Mouse (Mus musculus): ENCODE data around the gene Prss56. TPM values are rescaled to one million over a fixed set of nuclear protein-coding genes. Genes with fewer than 3 reads are reported as not detected.

The Prss56 gene
- total and polyA plus RNA-seq, 3 experiments = not detected

DNA sequence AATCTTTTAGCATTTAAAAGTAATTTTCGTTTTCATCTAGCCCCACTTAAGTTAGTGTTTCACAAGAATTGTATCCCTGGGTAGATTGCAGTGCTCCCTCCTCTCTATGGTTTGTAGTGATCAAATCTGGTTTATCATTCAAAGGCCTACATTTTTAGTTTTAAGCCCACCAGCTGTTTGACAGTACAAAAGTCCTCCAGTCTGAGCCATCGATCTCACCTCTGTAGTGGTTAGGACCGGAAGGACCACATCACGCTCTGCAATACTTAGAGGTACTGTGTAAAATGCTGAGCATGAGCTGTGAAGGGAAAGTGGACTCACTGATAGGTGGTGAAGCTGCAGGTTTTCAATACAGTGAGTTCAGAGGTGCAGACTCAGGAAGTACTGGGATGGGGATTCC lies 31.6 kb downstream of the Prss56 start:
- H3K4me1 ChIP-seq (ENCODE audit: insufficient read depth, low read depth, low read length) = peaks cover 45% of the 10 kb centered on the region
- H3K27me3 ChIP-seq (ENCODE audit: insufficient read depth, low read length) = no peaks in the 10 kb centered on the region; the same call in 1 of the 2 replicates
- ATAC-seq (ENCODE audit: extremely low read depth, insufficient number of reproducible peaks, low FRiP score, poor library complexity, severe bottlenecking) = no peak
- H3K9me3 ChIP-seq (replicated peaks) = no peaks in the 10 kb centered on the region
- peaks cover 46% of the 10 kb centered on the region for H3K36me3 ChIP-seq (replicated peaks)
- no peak for DNase-seq (ENCODE audit: low spot score)
- peak overlapping the region; percentile 80 for H3K4me3 ChIP-seq (ENCODE audit: low read depth, low read length)
- TF ChIP-seq POLR2AphosphoS5 (IDR thresholded peaks at IDR 0.05; ENCODE audit: insufficient replicate concordance, low read depth, low read length) (no peak), GATA2 (IDR thresholded peaks at IDR 0.05; ENCODE audit: borderline replicate concordance, low read depth, low read length) (no peak), TAL1 (conservative IDR thresholded peaks at IDR 0.05; ENCODE audit: low read depth, low read length) (no peak), CTCF (IDR thresholded peaks at IDR 0.05; ENCODE audit: low read depth, low read length) (no peak), GATA1 (IDR thresholded peaks at IDR 0.05; ENCODE audit: borderline replicate concordance, low read length) (no peak)

DNA sequence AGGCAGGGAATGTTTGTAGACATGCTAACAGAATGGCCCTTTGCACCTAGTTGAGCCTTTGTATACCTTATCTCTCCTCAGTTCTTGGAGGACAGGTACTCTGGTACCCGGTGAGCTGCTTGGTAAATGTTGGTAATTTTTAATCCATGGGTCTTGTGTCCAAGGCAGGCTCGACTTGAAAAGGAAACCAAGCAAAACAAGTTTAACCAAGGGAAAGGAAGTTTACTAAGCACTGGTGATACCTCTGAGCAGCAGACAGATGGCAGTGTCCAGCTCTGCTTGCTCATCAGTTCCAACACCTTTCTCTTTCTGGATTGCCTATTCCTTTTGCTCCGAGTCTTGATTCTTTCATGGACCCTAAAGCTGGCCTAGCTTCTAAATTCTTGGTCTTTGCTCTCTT lies 34.8 kb downstream of the Prss56 start:
- Histone ChIP-seq H3K27me3 (ENCODE audit: insufficient read depth, low read length) (no peaks in the 10 kb centered on the region), H3K4me3 (ENCODE audit: low read depth, low read length) (no peak overlapping the region), H3K36me3 (replicated peaks) (peaks cover 72% of the 10 kb centered on the region), H3K9me3 (replicated peaks) (no peaks in the 10 kb centered on the region), H3K4me1 (ENCODE audit: insufficient read depth, low read depth, low read length) (peaks cover 42% of the 10 kb centered on the region)
- TF ChIP-seq GATA1 (IDR thresholded peaks at IDR 0.05; ENCODE audit: borderline replicate concordance, low read length) (no peak), GATA2 (IDR thresholded peaks at IDR 0.05; ENCODE audit: borderline replicate concordance, low read depth, low read length) (no peak), CTCF (IDR thresholded peaks at IDR 0.05; ENCODE audit: low read depth, low read length) (no peak), TAL1 (conservative IDR thresholded peaks at IDR 0.05; ENCODE audit: low read depth, low read length) (no peak), POLR2AphosphoS5 (IDR thresholded peaks at IDR 0.05; ENCODE audit: insufficient replicate concordance, low read depth, low read length) (no peak)
- ATAC-seq (ENCODE audit: extremely low read depth, insufficient number of reproducible peaks, low FRiP score, poor library complexity, severe bottlenecking) = no peak
- no peak for DNase-seq (ENCODE audit: low spot score)

DNA sequence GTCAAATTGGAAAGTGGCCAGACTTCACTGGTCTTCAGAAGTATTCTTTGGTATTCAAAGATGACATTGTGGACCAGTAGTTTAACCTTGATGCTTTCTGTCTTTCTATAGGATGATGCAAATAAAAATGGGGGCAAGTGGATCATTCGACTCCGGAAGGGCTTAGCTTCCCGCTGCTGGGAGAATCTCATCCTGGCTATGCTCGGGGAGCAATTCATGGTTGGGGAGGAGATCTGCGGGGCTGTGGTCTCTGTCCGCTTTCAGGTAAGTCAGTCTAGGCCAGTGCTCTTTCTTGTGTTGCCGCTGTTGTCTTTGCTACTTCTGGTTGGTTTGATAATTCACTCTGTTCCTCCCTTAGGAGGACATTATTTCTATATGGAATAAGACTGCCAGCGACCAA lies 42.6 kb downstream of the Prss56 start:
- no peak overlapping the region for H3K4me3 ChIP-seq (ENCODE audit: low read depth, low read length)
- H3K4me1 ChIP-seq (ENCODE audit: insufficient read depth, low read depth, low read length) = no peaks in the 10 kb centered on the region
- no peak for TF ChIP-seq GATA2 (IDR thresholded peaks at IDR 0.05; ENCODE audit: borderline replicate concordance, low read depth, low read length)
- peaks cover 99% of the 10 kb centered on the region for H3K36me3 ChIP-seq (replicated peaks)
- H3K27me3 ChIP-seq (ENCODE audit: insufficient read depth, low read length) = no peaks in the 10 kb centered on the region
- DNase-seq (ENCODE audit: low spot score) = no peak
- no peak for ATAC-seq (ENCODE audit: extremely low read depth, insufficient number of reproducible peaks, low FRiP score, poor library complexity, severe bottlenecking)
- H3K9me3 ChIP-seq (replicated peaks) = no peaks in the 10 kb centered on the region

DNA sequence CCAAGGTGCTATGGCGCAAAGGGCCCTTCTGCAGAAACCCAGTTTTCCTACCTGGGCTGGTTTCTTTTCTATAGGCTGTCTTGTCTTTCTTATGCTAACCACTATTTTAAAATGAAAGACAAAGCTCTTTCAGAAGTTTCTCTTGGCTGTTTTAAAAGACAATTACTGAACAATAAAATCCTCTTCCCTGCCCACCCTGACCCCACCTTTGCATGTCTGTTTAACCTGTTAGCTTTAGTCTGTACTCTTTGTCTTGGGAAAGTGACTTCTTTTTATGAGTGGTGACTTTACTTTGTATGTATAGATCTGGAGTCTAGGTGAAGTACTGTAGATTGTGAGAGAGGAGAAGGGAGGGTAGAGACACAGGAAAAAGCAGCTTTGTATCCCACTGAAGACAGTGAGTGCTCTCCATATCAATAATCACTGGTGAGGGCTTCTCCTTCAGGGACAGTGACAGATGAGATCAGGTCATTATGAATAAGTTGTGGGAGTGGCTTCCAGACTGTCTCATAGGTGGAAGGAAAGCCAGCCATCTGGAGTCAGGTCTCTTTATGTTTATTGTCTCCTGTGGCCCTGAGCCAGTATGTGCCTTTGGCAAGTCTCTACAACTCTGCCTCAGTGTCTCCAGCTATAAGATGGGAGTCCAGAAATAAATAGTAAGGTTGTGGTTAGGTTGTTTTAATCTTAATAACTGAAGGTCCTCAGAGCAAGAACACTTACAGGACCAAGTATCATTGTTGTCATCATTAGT lies 43.5 kb downstream of the Prss56 start:
- H3K4me1 ChIP-seq (ENCODE audit: insufficient read depth, low read depth, low read length) = no peaks in the 10 kb centered on the region
- H3K9me3 ChIP-seq (replicated peaks) = no peaks in the 10 kb centered on the region
- no peak overlapping the region for H3K4me3 ChIP-seq (ENCODE audit: low read depth, low read length)
- peaks cover 97% of the 10 kb centered on the region for H3K36me3 ChIP-seq (replicated peaks)
- no peak for DNase-seq (ENCODE audit: low spot score)
- H3K27me3 ChIP-seq (ENCODE audit: insufficient read depth, low read length) = no peaks in the 10 kb centered on the region
- TF ChIP-seq GATA1 (IDR thresholded peaks at IDR 0.05; ENCODE audit: borderline replicate concordance, low read length) (no peak), TAL1 (conservative IDR thresholded peaks at IDR 0.05; ENCODE audit: low read depth, low read length) (no peak), POLR2AphosphoS5 (IDR thresholded peaks at IDR 0.05; ENCODE audit: insufficient replicate concordance, low read depth, low read length) (no peak), GATA2 (IDR thresholded peaks at IDR 0.05; ENCODE audit: borderline replicate concordance, low read depth, low read length) (no peak), CTCF (IDR thresholded peaks at IDR 0.05; ENCODE audit: low read depth, low read length) (no peak)
- ATAC-seq (ENCODE audit: extremely low read depth, insufficient number of reproducible peaks, low FRiP score, poor library complexity, severe bottlenecking) = no peak

DNA sequence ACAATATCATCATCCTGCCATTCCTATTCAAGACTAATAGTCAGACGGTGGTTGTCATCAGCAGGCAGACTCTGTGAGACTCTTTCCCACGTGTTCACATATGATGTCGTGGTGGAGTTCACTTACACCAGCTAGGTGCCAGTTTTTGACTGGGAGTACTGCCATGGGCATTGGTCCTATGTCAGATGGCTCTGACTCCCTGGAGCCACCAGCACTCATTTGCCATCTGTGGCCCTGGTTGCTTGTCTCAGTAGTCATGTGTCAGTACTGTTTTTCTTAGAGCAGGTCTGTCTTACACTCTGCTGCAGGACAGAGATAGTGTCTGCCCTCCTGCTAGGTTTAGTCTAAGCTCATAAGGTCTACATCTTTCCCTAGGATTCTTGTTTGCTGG lies 44.0 kb downstream of the Prss56 start:
- Histone ChIP-seq H3K4me3 (ENCODE audit: low read depth, low read length) (no peak overlapping the region), H3K4me1 (ENCODE audit: insufficient read depth, low read depth, low read length) (peaks cover 4% of the 10 kb centered on the region), H3K36me3 (replicated peaks) (peaks cover 97% of the 10 kb centered on the region), H3K27me3 (ENCODE audit: insufficient read depth, low read length) (no peaks in the 10 kb centered on the region), H3K9me3 (replicated peaks) (no peaks in the 10 kb centered on the region)
- ATAC-seq (ENCODE audit: extremely low read depth, insufficient number of reproducible peaks, low FRiP score, poor library complexity, severe bottlenecking) = no peak
- TF ChIP-seq POLR2AphosphoS5 (IDR thresholded peaks at IDR 0.05; ENCODE audit: insufficient replicate concordance, low read depth, low read length) = no peak
- TF ChIP-seq TAL1 (conservative IDR thresholded peaks at IDR 0.05; ENCODE audit: low read depth, low read length) = no peak
- DNase-seq (ENCODE audit: low spot score) = no peak

DNA sequence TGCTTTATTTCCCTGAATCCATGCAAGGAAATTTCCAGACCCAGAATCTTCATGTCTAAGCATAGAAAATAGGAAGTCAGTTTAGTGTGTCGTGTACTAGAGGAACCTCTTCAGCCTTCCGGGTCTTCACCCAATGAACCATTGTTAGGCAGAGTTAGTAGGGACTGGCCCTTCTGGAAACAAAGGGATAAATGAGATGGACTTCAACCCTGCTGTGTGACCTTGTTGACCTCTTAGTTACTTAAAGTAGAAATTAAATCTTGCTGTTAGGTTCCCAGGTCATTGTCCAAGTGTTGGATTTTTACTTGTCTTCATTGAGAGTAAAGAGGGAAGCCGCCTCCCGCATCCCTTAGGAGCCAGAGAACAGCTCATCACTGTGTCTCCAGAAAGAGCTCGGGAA lies 47.5 kb downstream of the Prss56 start:
- TF ChIP-seq GATA1 (IDR thresholded peaks at IDR 0.05; ENCODE audit: borderline replicate concordance, low read length) (no peak), POLR2AphosphoS5 (IDR thresholded peaks at IDR 0.05; ENCODE audit: insufficient replicate concordance, low read depth, low read length) (no peak), GATA2 (IDR thresholded peaks at IDR 0.05; ENCODE audit: borderline replicate concordance, low read depth, low read length) (no peak), CTCF (IDR thresholded peaks at IDR 0.05; ENCODE audit: low read depth, low read length) (no peak), TAL1 (conservative IDR thresholded peaks at IDR 0.05; ENCODE audit: low read depth, low read length) (no peak)
- DNase-seq (ENCODE audit: low spot score) (no peak), ATAC-seq (ENCODE audit: extremely low read depth, insufficient number of reproducible peaks, low FRiP score, poor library complexity, severe bottlenecking) (no peak)
- Histone ChIP-seq H3K4me3 (ENCODE audit: low read depth, low read length) (no peak overlapping the region), H3K4me1 (ENCODE audit: insufficient read depth, low read depth, low read length) (peaks cover 17% of the 10 kb centered on the region), H3K27me3 (ENCODE audit: insufficient read depth, low read length) (no peaks in the 10 kb centered on the region), H3K36me3 (replicated peaks) (peaks cover 98% of the 10 kb centered on the region), H3K9me3 (replicated peaks) (no peaks in the 10 kb centered on the region)

Measured in G1E (cell line).